Mouse (Mus musculus) ES-Bruce4 (cell line): ENCODE results near the gene Gab3.

Source experiments
- CTCF ChIP-seq: IDR thresholded peaks from one replicate; pipeline ENCODE4 v1.8.1; 2011; ENCODE audit warnings: low read depth, low read length
- EP300 ChIP-seq: IDR thresholded peaks from 2 replicates; pipeline ENCODE4 v1.6.1; 2011; ENCODE audit warnings: low read depth, low read length; ENCODE audit not compliant: insufficient read depth

DNA sequence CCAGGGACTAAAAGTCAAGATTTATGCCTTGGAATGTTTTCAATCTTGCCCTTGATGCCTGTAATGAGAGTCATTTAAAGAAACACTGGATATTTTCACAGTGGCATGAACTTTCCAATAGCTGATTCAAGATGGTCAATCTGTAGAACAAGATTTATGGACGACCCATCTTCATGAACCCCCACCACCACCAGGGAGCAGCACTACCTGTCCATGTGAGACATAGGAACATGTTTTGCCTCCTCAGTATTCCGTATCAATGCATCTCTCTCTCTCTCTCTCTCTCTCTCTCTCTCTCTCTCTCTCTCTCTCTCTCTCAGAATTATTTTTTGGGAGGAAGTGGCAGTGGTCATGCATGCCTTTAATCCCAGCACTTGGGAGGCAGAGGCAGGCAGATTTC is 2.9 kb downstream of the Gab3 start:
- TF ChIP-seq CTCF = no peak
- no peak for TF ChIP-seq EP300
